Mouse (Mus musculus): Measurements from ENCODE around the gene Ppfibp1.
A peak's percentile ranks its signal among the peaks of the same experiment; 100 is the strongest.

DNA sequence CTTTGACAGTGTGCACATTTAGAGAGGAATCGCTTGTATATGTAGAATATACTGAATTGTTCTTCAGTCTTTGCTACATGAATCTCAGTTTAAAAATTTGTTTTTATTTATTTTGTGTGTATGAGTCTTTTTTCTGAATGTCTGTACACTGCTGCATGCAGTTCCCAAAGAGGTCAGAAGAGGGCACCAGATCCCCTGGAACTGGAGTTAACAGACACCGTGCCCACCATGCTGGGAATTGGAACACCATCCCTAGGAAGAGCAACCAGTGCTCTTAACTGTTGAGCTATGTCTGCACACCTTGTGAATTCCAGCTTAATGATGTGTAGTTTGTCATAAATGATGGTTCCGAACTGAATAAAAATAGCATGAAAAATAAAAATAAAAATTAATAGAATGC, 119.9 kb downstream of the Ppfibp1 start:
- TF ChIP-seq CTCF (IDR thresholded peaks at IDR 0.05) (peak; percentile 88), POLR2A (IDR thresholded peaks at IDR 0.05; ENCODE audit: insufficient read depth, low read depth, low read length) (no peak), EP300 (IDR thresholded peaks at IDR 0.05; ENCODE audit: insufficient read depth, low read depth, low read length) (no peak)

Data from heart, adult 2 months (tissue).